Mouse (Mus musculus) forebrain, embryonic 11.5 days (tissue): Measurements from ENCODE around the gene Irf4. TPM values are rescaled to one million over a fixed set of nuclear protein-coding genes. Genes with fewer than 3 reads are reported as not detected.

Experiments
- polyA plus RNA-seq: library from polyadenylated mRNA; unstranded; fragments of >200 nt; fragmentation: Nextera tagmentation; extraction: Ambion mirVana; gene quantifications from 2 replicates; pipeline ENCODE4 v1.2.1, GENCODE M21; 2014

The Irf4 gene
- polyA plus RNA-seq, 1 experiment from 2014 or later, result 0.07 TPM

Other genes starting within 250 kb of the Irf4 start
- 234 and 249 TPM in 2 replicates for gene Uqcrfs1, start 203.9 kb upstream of the Irf4 start, polyA plus RNA-seq
- gene Dusp22, start 89.2 kb upstream of the Irf4 start, polyA plus RNA-seq, result 16.5 and 17.0 TPM in 2 replicates
- not detected in 2 replicates for gene Hus1b, start 198.5 kb downstream of the Irf4 start, polyA plus RNA-seq
- 37.9 and 38.9 TPM in 2 replicates for gene Exoc2, start 224.9 kb downstream of the Irf4 start, polyA plus RNA-seq
- not detected in 2 replicates for gene Gm5447, start 225.0 kb downstream of the Irf4 start, polyA plus RNA-seq